Mouse (Mus musculus) spleen, adult 2 months (tissue): ENCODE measurements around the gene Chpf.

Source experiments
- CTCF ChIP-seq: fragments of 200-500 bp; IDR thresholded peaks from 2 replicates; pipeline ENCODE4 v1.5.1; 2011; ENCODE audit warnings: mild to moderate bottlenecking, inconsistent platforms; ENCODE audit not compliant: insufficient read depth, insufficient read length, insufficient replicate concordance; ENCODE audit errors: extremely low read depth
- POLR2A ChIP-seq: fragments of 200-500 bp; IDR thresholded peaks from 2 replicates; pipeline ENCODE4 v1.6.1; 2011; ENCODE audit warnings: low read depth, low read length, inconsistent platforms

DNA sequence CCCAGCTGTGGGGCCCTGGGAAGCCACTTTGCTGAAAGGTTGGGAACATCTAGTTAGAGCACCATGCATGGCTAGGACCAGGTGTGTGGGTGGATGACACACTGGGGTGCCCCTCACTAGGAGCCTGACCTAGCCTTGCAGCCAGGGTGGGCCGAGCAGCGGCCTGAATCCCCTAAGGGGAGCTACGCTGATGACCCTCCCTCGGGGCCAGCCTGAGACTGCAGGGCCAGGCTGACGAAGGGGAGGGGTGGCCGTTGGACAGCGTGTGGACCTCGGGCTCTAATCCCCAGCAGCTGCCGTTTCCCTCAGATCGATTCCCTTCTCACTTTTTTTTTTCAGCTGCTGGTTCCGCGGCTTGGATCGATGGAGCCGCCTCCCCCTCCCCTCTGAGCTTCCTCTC lies 30.2 kb downstream of the Chpf start:
- TF ChIP-seq CTCF (no peak), POLR2A (no peak)
